ENCODE assay signal across 8 mouse cellular contexts in the genomic region with DNA sequence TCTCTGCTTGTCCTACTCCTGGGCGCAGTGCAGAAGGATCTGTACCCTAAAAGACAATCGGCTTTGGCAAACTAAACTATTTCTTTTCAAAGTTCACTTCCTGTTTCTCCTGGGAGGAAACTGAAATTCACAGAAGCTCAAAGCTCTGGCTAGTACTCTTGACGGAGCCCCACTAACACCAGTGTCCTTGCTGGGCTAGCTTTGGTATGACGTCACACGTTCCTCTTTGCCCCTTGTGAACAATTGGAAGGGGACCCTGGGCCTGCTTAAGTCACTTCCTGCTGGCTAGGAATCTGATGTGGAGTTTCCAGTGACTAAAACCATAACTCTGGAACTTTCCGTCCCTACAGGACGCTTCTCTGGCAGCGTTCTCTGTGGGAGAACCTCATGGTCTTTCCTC. TPM values are rescaled to one million over a fixed set of nuclear protein-coding genes. Genes with fewer than 3 reads are reported as not detected.
DNase-seq lines count a peak whose midpoint lies in the region; ATAC-seq lines count a peak whose summit lies in the region.

No protein-coding gene starts in this region.

- H3K4me2 ChIP-seq in lung, embryonic 15.5 days, result no peak overlapping the region
- no peak overlapping the region for H3K4me2 ChIP-seq in midbrain, embryonic 16.5 days (ENCODE audit: low read length)
- H3K4me2 ChIP-seq in midbrain, embryonic 14.5 days (ENCODE audit: low read length), result no peak overlapping the region

- H3K4me1 ChIP-seq in lung, embryonic 15.5 days, result 0 out of 2 replicates have a peak, but pooled peaks cover under 1% of the 10 kb centered on the region
- H3K4me1 ChIP-seq in midbrain, embryonic 16.5 days (ENCODE audit: control insufficient read depth, insufficient read depth, low read length), result no peaks in the 10 kb centered on the region
- no peaks in the 10 kb centered on the region for H3K4me1 ChIP-seq in midbrain, embryonic 14.5 days (ENCODE audit: control insufficient read depth, insufficient read depth, low read length)

- H3K4me3 ChIP-seq in lung, embryonic 15.5 days, result no peak overlapping the region
- H3K4me3 ChIP-seq in midbrain, embryonic 16.5 days (ENCODE audit: low read depth, low read length), result no peak overlapping the region
- no peak overlapping the region for H3K4me3 ChIP-seq in midbrain, embryonic 14.5 days (replicated peaks; ENCODE audit: low read depth, low read length)

- H3K9ac ChIP-seq in lung, embryonic 15.5 days, result no peak overlapping the region
- H3K9ac ChIP-seq in midbrain, embryonic 16.5 days (ENCODE audit: low read depth, low read length), result no peak overlapping the region
- no peak overlapping the region for H3K9ac ChIP-seq in midbrain, embryonic 14.5 days (replicated peaks; ENCODE audit: low read length)

- H3K27me3 ChIP-seq in lung, embryonic 15.5 days, result no peaks in the 10 kb centered on the region
- H3K27me3 ChIP-seq in midbrain, embryonic 16.5 days (ENCODE audit: control insufficient read depth, insufficient read depth, low read depth, low read length), result no peaks in the 10 kb centered on the region
- no peaks in the 10 kb centered on the region for H3K27me3 ChIP-seq in midbrain, embryonic 14.5 days (ENCODE audit: control insufficient read depth, insufficient read depth, low read length)

- no peak for ATAC-seq in lung, embryonic 15.5 days (ENCODE audit: borderline replicate concordance, extremely low read depth, low FRiP score, low TSS enrichment)
- ATAC-seq in midbrain, embryonic 16.5 days, result no peak
- no peak for ATAC-seq in midbrain, embryonic 14.5 days (ENCODE audit: low FRiP score, low TSS enrichment)

- H3K9me3 ChIP-seq in lung, embryonic 15.5 days, result no peaks in the 10 kb centered on the region
- no peaks in the 10 kb centered on the region for H3K9me3 ChIP-seq in midbrain, embryonic 16.5 days (replicated peaks; ENCODE audit: control insufficient read depth, low read length, poor library complexity, severe bottlenecking)
- no peaks in the 10 kb centered on the region for H3K9me3 ChIP-seq in midbrain, embryonic 14.5 days (ENCODE audit: control insufficient read depth, low read length)

- intact Hi-C loops in gastrocnemius, postnatal 36 days (cut with DNase I), result no loop called here
- intact Hi-C loops in heart, postnatal 10 days (cut with DNase I), result no loop called here

- H3K27ac ChIP-seq in lung, embryonic 15.5 days, result peak overlapping the region; percentile 8; the same call in 1 of the 2 replicates
- H3K27ac ChIP-seq in midbrain, embryonic 16.5 days (ENCODE audit: low read length), result no peak overlapping the region
- H3K27ac ChIP-seq in midbrain, embryonic 14.5 days (replicated peaks; ENCODE audit: low read depth, low read length), result no peak overlapping the region

- no peaks in the 10 kb centered on the region for H3K36me3 ChIP-seq in lung, embryonic 15.5 days
- no peaks in the 10 kb centered on the region for H3K36me3 ChIP-seq in midbrain, embryonic 16.5 days (ENCODE audit: control insufficient read depth, insufficient read depth, low read length)
- H3K36me3 ChIP-seq in midbrain, embryonic 14.5 days (ENCODE audit: control insufficient read depth, insufficient read depth, low read length), result no peaks in the 10 kb centered on the region

- DNase-seq in gastrocnemius, adult 18-20 months (ENCODE audit: low spot score), result peak; percentile 69
- DNase-seq in gastrocnemius, postnatal 36 days, result no peak
- DNase-seq in adipocyte (ENCODE audit: low spot score), result peak; percentile 55
- peak; percentile 70 to 72 for DNase-seq in heart, postnatal 10 days
- no peak for DNase-seq in cerebellum, adult 8-10 months
- no peak for DNase-seq in midbrain, embryonic 14.5 days

- 72% methylated on average over 8 of the region's 8 CpGs for WGBS in lung, embryonic 15.5 days
- WGBS in midbrain, embryonic 16.5 days, result 88% methylated on average over 8 of the region's 8 CpGs
- WGBS in midbrain, embryonic 14.5 days, result 89% methylated on average over 8 of the region's 8 CpGs

RNA-seq across cellular contexts. Expression of a gene that starts 6.5 kb away (rescaled TPM):
- total RNA-seq in gastrocnemius, adult 18-20 months (2021), result 1 to 10 TPM; 4.6 to 9.0 TPM
- total RNA-seq in gastrocnemius, postnatal 36 days (2021), result 1 to 10 TPM; 3.1 to 3.9 TPM
- total RNA-seq in heart, postnatal 10 days (2021), result 10 to 100 TPM; 10.1 to 14.1 TPM
- polyA plus RNA-seq in lung, embryonic 15.5 days (2015; fragmentation: Nextera tagmentation; extraction: Ambion mirVana), result 5.2 and 6.4 TPM in 2 replicates
- 1.3 and 2.1 TPM in 2 replicates for polyA plus RNA-seq in midbrain, embryonic 16.5 days (2015; fragmentation: Nextera tagmentation; extraction: Ambion mirVana)
- 0.42 and 1.0 TPM in 2 replicates for polyA plus RNA-seq in midbrain, embryonic 14.5 days (2014; fragmentation: Nextera tagmentation; extraction: Ambion mirVana)

RNA-seq across cellular contexts. Expression of a gene that starts 21.0 kb away (rescaled TPM):
- 1 to 10 TPM; 4.2 to 5.0 TPM for total RNA-seq in gastrocnemius, adult 18-20 months (2021)
- 1 to 10 TPM; 3.5 to 4.5 TPM for total RNA-seq in gastrocnemius, postnatal 36 days (2021)
- total RNA-seq in heart, postnatal 10 days (2021), result 10 to 100 TPM; 11.6 to 18.1 TPM
- polyA plus RNA-seq in lung, embryonic 15.5 days (2015; fragmentation: Nextera tagmentation; extraction: Ambion mirVana), result 41.0 and 45.8 TPM in 2 replicates
- polyA plus RNA-seq in midbrain, embryonic 16.5 days (2015; fragmentation: Nextera tagmentation; extraction: Ambion mirVana), result 70.1 and 77.8 TPM in 2 replicates
- 74.8 and 85.2 TPM in 2 replicates for polyA plus RNA-seq in midbrain, embryonic 14.5 days (2014; fragmentation: Nextera tagmentation; extraction: Ambion mirVana)

RNA-seq across cellular contexts. Expression of a gene that starts 40.2 kb away (rescaled TPM):
- 10 to 100 TPM; 40.7 to 41.1 TPM for total RNA-seq in gastrocnemius, adult 18-20 months (2021)
- 10 to 100 TPM; 36.3 to 37.5 TPM for total RNA-seq in gastrocnemius, postnatal 36 days (2021)
- 10 to 100 TPM; 92.4 to 94.8 TPM for total RNA-seq in heart, postnatal 10 days (2021)
- 223 and 224 TPM in 2 replicates for polyA plus RNA-seq in lung, embryonic 15.5 days (2015; fragmentation: Nextera tagmentation; extraction: Ambion mirVana)
- polyA plus RNA-seq in midbrain, embryonic 16.5 days (2015; fragmentation: Nextera tagmentation; extraction: Ambion mirVana), result 227 and 250 TPM in 2 replicates
- 258 and 280 TPM in 2 replicates for polyA plus RNA-seq in midbrain, embryonic 14.5 days (2014; fragmentation: Nextera tagmentation; extraction: Ambion mirVana)

RNA-seq across cellular contexts. Expression of a gene that starts 44.3 kb away (rescaled TPM):
- total RNA-seq in gastrocnemius, adult 18-20 months (2021), result not detected
- total RNA-seq in gastrocnemius, postnatal 36 days (2021), result not detected
- not detected for total RNA-seq in heart, postnatal 10 days (2021)
- not detected in 2 replicates for polyA plus RNA-seq in lung, embryonic 15.5 days (2015; fragmentation: Nextera tagmentation; extraction: Ambion mirVana)
- polyA plus RNA-seq in midbrain, embryonic 16.5 days (2015; fragmentation: Nextera tagmentation; extraction: Ambion mirVana), result not detected in 2 replicates
- polyA plus RNA-seq in midbrain, embryonic 14.5 days (2014; fragmentation: Nextera tagmentation; extraction: Ambion mirVana), result not detected in 2 replicates

RNA-seq across cellular contexts. Expression of a gene that starts 52.0 kb away (rescaled TPM):
- 10 to 100 TPM; 38.0 to 47.5 TPM for total RNA-seq in gastrocnemius, adult 18-20 months (2021)
- total RNA-seq in gastrocnemius, postnatal 36 days (2021), result 10 to 100 TPM; 30.5 to 39.6 TPM
- total RNA-seq in heart, postnatal 10 days (2021), result 10 to 100 TPM; 69.9 to 75.7 TPM
- 0.37 and 0.67 TPM in 2 replicates for polyA plus RNA-seq in lung, embryonic 15.5 days (2015; fragmentation: Nextera tagmentation; extraction: Ambion mirVana)
- 0.89 and 1.1 TPM in 2 replicates for polyA plus RNA-seq in midbrain, embryonic 16.5 days (2015; fragmentation: Nextera tagmentation; extraction: Ambion mirVana)
- polyA plus RNA-seq in midbrain, embryonic 14.5 days (2014; fragmentation: Nextera tagmentation; extraction: Ambion mirVana), result 2.1 and 3.3 TPM in 2 replicates

Comparison
In these comparisons a context has a peak if more than half of its experiments do, and no peak if none do; other contexts are left out.
1. DNase-seq: peak in gastrocnemius, adult 18-20 months (single experiment), adipocyte (single experiment) and heart, postnatal 10 days (2 of 2); none in gastrocnemius, postnatal 36 days (0 of 2), cerebellum, adult 8-10 months (single experiment) and midbrain, embryonic 14.5 days (single experiment).